Mouse (Mus musculus) hematopoietic multipotent progenitor cell, adult 10-12 weeks (in vitro differentiated cells): Measurements from ENCODE around the gene Olfr1390. TPM values are rescaled to one million over a fixed set of nuclear protein-coding genes. Genes with fewer than 3 reads are reported as not detected.

Experiments used
- polyA plus RNA-seq: library from polyadenylated mRNA; stranded (reverse); fragments of >175 nt; gene quantifications from 2 replicates; pipeline ENCODE4 v1.2.3, GENCODE M21; 2012; ENCODE audit warnings: low replicate concordance

Olfr1390 gene
- not detected in 2 replicates for polyA plus RNA-seq

GRCm38 (mm10) chr11:49334888-49335287 lies at the start of gene Olfr1390:
Gene Olfr1390 (plus strand): TSS chr11:49335188.

GRCm38 (mm10) chr11:49304441-49304840 lies 30.5 kb upstream of the Olfr1390 start, which contains the start of gene Olfr10:
Gene Olfr10 (plus strand): TSS chr11:49304741.

GRCm38 (mm10) chr11:49322442-49322841 lies 12.5 kb upstream of the Olfr1390 start, which contains the start of gene Olfr1391:
Gene Olfr1391 (plus strand): TSS chr11:49322742.

Other genes with a start within 250 kb of the Olfr1390 start
- not detected in 2 replicates for gene Olfr1396, start 220.3 kb upstream of the Olfr1390 start, polyA plus RNA-seq
- gene Olfr1395, start 192.9 kb upstream of the Olfr1390 start, polyA plus RNA-seq: not detected in 2 replicates
- not detected in 2 replicates for gene Olfr1394, start 180.8 kb upstream of the Olfr1390 start, polyA plus RNA-seq
- 0.81 and 2.0 TPM in 2 replicates for gene Btnl9, start 148.0 kb upstream of the Olfr1390 start, polyA plus RNA-seq
- gene Zfp62, start 131.9 kb upstream of the Olfr1390 start, polyA plus RNA-seq: 13.0 and 14.0 TPM in 2 replicates
- gene Mgat1, start 91.0 kb upstream of the Olfr1390 start, polyA plus RNA-seq: 202 and 412 TPM in 2 replicates
- gene Olfr1393, start 56.9 kb upstream of the Olfr1390 start, polyA plus RNA-seq: not detected in 2 replicates
- gene Olfr1392, start 49.9 kb upstream of the Olfr1390 start, polyA plus RNA-seq: 0.03 TPM in 1 of 2 replicates, not detected in the other
- gene Olfr10, start 30.4 kb upstream of the Olfr1390 start, polyA plus RNA-seq: 0.04 TPM in 1 of 2 replicates, not detected in the other
- gene Olfr1391, start 12.4 kb upstream of the Olfr1390 start, polyA plus RNA-seq: not detected in 2 replicates
- not detected in 2 replicates for gene Olfr1389, start 87.9 kb downstream of the Olfr1390 start, polyA plus RNA-seq
- not detected in 2 replicates for gene Olfr1388, start 101.4 kb downstream of the Olfr1390 start, polyA plus RNA-seq
- not detected in 2 replicates for gene Olfr1387, start 120.2 kb downstream of the Olfr1390 start, polyA plus RNA-seq
- gene Olfr1386, start 129.9 kb downstream of the Olfr1390 start, polyA plus RNA-seq: not detected in 2 replicates
- gene Olfr1385, start 153.9 kb downstream of the Olfr1390 start, polyA plus RNA-seq: not detected in 2 replicates
- gene Olfr1384, start 171.5 kb downstream of the Olfr1390 start, polyA plus RNA-seq: not detected in 2 replicates
- gene Olfr1383, start 184.5 kb downstream of the Olfr1390 start, polyA plus RNA-seq: not detected in 2 replicates
- gene Olfr1382, start 193.1 kb downstream of the Olfr1390 start, polyA plus RNA-seq: not detected in 2 replicates
- gene Olfr1381, start 208.3 kb downstream of the Olfr1390 start, polyA plus RNA-seq: not detected in 2 replicates
- not detected in 2 replicates for gene Olfr1380, start 221.7 kb downstream of the Olfr1390 start, polyA plus RNA-seq